Mouse (Mus musculus) heart, postnatal 0 days (tissue): Measurements from ENCODE around the gene Msh6.
"Not testable (repeated sequence)": the region's sequence is repeated elsewhere in the genome, so short reads cannot be mapped to it uniquely, and the experiment has no call there.

ENCODE experiments used
- CTCF ChIP-seq: IDR thresholded peaks from 2 replicates; pipeline ENCODE4 v1.5.1; 2016; ENCODE audit warnings: antibody characterized with exemption, control low read depth, low read depth
- EP300 ChIP-seq: IDR thresholded peaks from 2 replicates; pipeline ENCODE4 v1.6.1; 2016; ENCODE audit warnings: antibody characterized with exemption, low read depth

DNA sequence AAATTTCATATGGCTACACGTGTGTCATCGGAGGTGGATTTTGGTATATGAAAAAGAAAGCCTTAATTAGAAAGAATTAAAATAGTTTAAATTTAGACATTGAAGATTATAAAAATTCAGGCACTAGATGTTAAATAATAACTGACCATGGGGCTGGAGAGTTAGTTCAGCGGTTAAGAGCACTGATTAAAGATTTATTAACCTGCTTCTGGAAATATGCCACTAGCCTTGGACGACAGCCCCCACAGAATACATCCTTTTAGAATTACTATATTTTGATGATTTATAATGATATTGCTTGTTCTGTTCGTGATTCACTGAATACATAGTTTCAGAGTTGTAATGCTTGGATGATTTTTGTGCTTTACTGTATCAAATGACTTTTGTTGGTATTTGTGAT is 14.9 kb upstream of the Msh6 start:
- TF ChIP-seq EP300, CTCF: not testable (repeated sequence)
